Mouse (Mus musculus): Measurements from ENCODE around the gene Ier2. TPM values are rescaled to one million over a fixed set of nuclear protein-coding genes. Genes with fewer than 3 reads are reported as not detected.
"Not testable (repeated sequence)": the region's sequence is repeated elsewhere in the genome, so short reads cannot be mapped to it uniquely, and the experiment has no call there.

Ier2 gene
- polyA plus RNA-seq, 1 experiment = 14.7 TPM

GRCm38 (mm10) chr8:84698288-84698687 lies 35.6 kb upstream of the Ier2 start:
- no peak for DNase-seq (ENCODE audit: low spot score)

GRCm38 (mm10) chr8:84697166-84698130 lies 34.8 kb upstream of the Ier2 start:
- DNase-seq (ENCODE audit: low spot score) = no peak

GRCm38 (mm10) chr8:84695140-84695539 lies 32.5 kb upstream of the Ier2 start:
- no peak for DNase-seq (ENCODE audit: low spot score)

DNA sequence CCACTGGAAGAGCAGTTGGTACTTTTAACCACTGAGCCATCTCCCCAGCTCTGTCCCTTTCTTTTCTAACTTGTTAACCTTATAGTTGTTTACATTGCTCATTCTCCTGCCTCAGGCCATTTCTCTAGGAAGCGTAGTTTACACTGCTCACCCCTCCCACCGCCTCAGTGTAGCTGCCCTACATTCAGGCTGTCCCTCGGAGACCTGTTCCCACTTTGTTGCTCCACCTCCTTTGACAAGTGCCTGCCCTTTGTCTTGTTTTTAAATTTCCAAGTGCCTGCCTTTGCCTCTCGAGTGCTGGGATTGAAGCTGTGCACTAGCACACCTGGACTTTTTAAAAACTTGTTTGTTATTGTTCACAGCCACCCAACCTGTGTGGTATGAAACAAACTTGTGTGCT lies 30.7 kb upstream of the Ier2 start:
- DNase-seq (ENCODE audit: low spot score) = no peak

GRCm38 (mm10) chr8:84689091-84689915 lies 26.7 kb upstream of the Ier2 start:
- peak; percentile 72 for DNase-seq (ENCODE audit: low spot score)

DNA sequence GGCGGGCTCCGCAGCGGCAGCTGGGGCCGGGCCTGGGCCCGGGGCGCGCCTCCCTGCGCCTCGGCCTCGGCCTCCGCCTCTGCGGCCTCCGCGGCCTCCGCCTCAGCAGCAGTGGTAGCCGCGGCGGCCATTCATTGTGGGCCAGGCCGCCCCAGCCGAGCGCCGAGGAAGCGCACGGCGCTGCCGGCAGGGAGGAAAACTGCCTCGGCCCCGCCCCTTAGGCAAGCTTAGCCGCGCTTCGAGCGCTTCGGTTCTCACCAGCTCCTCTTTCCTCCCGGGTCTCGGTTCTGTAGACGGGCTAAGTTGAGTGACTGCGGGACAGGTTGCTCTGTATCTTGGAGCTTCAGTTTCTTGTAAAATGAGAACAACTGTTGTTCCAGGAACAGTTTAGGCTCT lies 25.1 kb upstream of the Ier2 start, which contains the start of gene Nacc1:
Nacc1 (minus strand) TSS at position 158 of the 396 bp plus-strand sequence.
- peak; percentile 78 for DNase-seq (ENCODE audit: low spot score)

DNA sequence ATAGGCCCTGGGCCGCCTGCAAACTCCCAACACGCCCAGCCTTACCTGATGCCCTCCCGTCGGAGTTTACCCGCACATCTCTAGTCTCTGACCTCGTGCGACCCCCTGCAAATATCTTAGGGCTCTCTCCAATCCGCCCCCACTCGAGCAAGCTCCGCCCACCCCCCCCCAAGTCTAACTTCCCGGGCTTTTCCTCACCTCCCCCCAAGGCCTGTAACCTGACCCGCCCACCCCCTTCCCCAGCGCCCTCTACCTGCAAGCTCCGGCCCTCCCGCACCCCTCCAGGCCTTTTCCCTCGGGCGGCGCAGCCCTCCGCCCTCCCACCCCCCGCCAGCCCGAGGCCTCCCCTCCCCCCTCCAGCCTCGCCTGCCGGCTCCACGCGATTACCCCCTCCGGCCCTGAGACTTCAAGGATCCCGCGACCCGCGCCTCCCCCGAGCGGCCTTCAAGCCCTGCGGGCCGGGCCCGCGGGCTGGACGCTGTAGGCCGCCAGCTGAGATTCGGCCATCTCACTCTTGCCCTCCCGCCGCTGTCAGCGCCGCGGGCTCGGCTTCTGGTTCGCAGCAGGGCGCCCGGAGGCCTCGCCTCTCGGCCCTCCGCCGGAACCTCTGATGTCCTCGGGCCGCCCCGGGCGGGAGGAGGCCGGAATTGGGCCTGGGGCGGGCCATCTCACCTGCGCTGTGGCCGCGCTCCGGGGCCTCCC lies 24.5 kb upstream of the Ier2 start:
- DNase-seq (ENCODE audit: low spot score) = no peak

- no peak for DNase-seq (ENCODE audit: low spot score)
These were observed 23.7 kb upstream of the Ier2 start, which contains the start of gene Trmt1 for GRCm38 (mm10) chr8:84686191-84687002. Gene Trmt1 (plus strand): TSS chr8:84686307.

- DNase-seq (ENCODE audit: low spot score) = no peak
These were observed 21.9 kb upstream of the Ier2 start for GRCm38 (mm10) chr8:84684537-84684936.

GRCm38 (mm10) chr8:84682257-84682656 lies 19.6 kb upstream of the Ier2 start:
- DNase-seq (ENCODE audit: low spot score) = no peak

DNA sequence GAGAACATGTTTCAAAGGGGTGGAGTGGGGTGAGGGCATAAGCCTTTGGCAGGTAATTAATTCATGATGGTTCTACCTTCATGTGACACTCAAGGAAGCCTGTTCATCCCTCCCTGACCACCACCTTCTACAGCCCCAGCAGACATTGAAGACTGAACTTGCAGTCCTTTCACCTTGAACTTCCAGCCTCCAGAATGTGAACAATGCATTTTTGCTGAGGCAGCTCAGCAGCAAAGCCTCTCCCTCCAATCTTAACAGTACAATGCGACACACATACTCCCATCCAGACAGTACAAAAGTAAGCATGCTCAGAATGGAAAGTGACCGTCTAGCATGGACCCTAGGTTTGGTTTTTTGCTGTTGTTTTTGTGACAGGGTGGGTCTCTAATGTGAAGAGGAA lies 18.8 kb upstream of the Ier2 start:
- DNase-seq (ENCODE audit: low spot score) = no peak

DNA sequence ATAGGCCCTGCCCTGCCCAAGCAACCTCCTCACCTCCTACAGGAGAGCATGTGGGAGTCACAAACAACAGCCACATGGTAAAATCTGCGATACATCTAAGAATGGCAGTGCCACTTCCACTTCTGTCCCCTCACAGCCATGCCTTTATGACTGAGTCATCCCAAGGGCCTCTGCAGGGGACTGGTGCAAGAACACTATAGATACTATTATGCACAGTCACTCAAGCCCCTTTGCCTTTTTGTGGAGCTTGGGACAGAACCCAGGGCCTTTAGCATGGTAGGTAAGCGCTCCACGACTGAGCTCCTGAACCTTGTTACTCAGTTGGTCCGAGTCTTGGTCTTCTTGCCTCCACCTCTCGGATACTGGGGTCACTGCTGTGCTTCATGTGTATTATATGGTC lies 14.7 kb upstream of the Ier2 start:
- DNase-seq (ENCODE audit: low spot score) = no peak

GRCm38 (mm10) chr8:84670295-84671006 lies 7.8 kb upstream of the Ier2 start:
- DNase-seq (ENCODE audit: low spot score) = not testable (repeated sequence)

DNA sequence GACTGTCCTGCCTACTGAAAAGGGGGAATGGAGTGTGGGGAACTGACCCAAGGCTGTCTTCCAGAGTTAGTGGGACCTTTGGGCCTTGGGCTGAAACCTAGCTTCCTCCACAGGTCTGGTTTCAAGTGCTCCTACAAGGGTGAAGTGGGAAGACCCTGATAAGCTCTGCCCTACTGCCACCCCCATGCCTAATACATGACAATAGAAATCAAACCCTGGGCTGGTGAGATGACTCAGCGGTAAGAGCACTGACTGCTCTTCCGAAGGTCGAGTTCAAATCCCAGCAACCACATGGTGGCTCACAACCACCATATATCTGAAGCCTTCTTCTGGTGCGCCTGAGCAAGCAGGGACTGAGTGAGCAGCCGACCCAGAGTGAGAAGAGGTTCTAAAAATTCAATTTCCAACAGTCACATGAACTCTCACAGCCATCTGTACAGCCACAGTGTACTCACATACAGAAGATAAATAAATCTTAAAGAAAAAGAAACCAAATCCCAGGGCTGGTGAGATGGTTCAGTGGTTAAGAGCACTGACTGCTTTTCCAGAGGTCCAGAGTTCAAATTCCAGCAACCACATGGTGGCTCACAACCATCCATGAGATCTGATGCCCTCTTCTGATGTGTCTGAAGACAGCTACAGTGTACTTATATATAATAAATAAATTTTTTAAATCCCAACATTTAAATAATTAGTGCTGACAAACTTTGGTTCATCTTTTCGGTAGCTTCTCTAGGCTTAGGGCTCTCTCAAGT lies 6.3 kb upstream of the Ier2 start:
- no peak for DNase-seq (ENCODE audit: low spot score)

DNA sequence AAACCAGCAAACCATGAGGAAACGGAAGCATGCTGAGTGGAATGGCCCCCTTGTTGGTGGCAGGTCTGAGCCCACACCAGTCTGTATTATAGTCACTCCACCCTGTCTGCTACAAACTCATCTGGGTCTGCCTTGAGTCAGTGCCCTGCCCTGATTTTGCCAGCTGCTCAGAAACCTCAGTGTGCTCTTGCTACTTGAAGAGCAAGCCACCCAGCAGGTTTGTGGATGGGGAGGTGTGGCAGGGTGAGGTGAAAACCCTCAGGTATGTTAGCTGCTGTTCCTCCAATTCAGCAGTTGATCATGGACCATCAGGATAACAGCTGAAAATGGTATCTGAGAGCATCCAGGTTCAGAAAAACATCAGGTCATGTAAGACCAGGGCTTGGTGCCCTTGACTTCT lies 5.4 kb upstream of the Ier2 start:
- DNase-seq (ENCODE audit: low spot score) = no peak

- no peak for DNase-seq (ENCODE audit: low spot score)
These were observed 2.8 kb upstream of the Ier2 start for GRCm38 (mm10) chr8:84665385-84665893.

DNA sequence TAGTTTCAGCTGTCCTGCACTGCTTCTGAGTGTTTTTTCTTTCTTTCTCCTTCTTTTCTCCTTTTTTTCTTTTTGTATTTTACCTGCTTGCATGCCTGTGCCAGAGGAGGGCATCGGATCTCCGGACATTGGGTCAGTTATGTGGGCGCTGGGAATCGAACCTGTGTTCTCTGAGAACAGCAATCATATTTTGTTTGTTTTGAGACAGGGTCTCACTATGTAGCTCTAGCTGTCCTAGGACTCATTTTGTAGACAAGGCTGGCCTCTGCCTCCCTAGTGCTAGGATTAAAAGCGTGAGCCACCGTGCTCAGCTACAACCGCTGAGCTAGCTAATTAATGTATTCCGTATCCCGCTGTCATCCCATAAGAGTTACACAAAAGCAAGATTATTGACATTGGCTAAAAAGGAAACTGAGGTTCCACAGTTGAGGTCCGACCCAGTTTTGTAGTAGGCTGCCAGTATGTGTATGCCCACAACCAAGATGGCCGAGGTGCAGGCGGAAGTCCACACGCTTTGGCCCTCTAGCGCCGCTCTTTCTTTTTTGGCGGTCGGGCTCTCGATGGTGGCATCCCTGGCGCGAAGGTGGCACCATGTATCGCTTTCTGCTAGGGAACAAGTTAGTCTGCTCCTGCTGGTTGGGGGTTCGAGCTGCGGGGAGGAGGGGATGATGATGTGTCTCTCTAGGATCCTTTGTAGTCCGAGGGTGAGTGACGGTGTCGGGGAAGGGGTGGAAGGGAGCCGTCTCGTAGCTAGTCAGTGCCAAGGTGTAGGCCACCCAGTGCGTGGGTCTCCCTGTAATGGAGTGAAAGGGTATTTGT lies 2.1 kb upstream of the Ier2 start:
- DNase-seq (ENCODE audit: low spot score) = peak; percentile 56
